Mouse (Mus musculus) embryo, embryonic 11 days (tissue): ENCODE measurements around the gene Fancd2os.

Experiments used
- DNase-seq: peaks from one replicate; pipeline ENCODE4 v3.0.0-alpha.2; 2015

The Fancd2os gene

DNA sequence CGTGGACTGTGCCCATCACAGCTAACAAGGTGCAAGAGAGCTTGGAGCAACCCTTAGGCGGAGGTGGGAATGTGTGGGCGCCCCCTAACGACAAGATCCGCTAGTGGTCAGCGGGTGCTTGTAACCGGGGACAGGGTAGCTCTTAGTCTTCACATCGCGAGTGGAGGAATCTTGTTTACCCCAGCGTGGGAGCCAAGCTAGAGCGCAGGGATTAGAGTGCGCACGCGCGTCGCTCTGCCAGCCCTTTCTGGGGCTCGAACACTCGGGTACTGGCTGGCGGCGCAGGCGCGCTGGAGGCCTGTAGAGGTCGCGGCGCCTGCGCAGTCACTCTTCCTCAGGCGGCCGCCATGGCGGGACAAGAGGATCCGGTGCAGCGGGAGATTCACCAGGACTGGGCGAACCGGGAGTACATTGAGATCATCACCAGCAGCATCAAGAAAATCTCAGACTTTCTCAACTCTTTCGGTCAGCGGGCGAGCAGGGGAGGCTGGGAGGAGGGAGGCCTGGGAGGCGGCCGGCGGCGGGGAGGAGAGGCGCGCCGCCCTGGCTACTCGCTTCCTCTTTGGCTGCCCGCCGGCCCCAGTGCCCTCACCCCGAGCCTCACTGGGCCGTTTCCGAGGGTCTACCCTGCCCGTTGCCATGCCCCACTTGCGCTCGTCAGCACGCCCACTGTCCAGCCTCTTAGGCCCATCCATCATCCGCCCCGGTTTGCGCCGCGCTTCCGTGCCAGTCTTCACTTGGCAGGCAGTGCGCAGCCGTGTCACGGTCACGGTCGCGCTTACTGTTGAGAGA is 4.1 kb upstream of the Fancd2os start, which contains the start of gene Brk1:
TSS of gene Brk1 (plus strand) at position 341 of the 792 bp plus-strand sequence.
- DNase-seq: peak; percentile 92

DNA sequence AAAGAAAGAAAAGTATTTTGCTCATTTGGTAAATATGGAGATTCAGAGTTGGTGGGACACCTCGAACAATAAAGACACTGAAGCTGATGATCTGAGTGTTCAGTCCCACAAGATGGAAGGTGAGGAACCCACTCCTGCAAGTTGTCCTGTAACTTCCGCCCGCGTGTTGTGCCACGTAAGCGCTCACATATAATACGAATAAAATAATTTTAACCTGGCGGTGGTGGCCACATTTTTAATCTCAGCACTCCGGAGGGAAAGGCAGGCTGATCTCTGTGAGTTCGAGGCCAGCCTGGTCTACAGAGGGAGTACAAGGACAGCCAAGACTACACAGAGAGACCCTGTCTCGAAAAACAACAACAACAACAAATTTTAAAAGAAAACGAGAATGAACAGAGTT is 3.5 kb upstream of the Fancd2os start:
- DNase-seq: peak; percentile 31

DNA sequence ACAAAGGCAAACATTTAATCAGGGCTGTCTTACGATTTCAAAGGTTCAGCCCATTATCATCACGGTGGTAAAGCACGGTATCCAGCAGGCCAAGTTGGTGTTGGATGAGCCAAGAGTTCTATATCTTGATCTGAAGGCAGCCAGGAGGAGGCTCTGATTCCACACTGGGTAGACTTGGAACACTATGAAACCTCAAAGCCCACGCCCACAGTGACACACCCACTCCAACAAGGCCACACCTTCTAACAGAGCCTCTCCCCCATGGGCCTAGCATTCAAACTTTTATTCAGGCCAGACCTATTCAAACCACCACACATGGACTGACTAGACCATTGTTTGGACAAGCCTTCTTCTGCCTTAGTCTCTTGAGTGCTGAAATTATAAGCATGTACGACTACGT is 2.3 kb upstream of the Fancd2os start:
- no peak for DNase-seq

DNA sequence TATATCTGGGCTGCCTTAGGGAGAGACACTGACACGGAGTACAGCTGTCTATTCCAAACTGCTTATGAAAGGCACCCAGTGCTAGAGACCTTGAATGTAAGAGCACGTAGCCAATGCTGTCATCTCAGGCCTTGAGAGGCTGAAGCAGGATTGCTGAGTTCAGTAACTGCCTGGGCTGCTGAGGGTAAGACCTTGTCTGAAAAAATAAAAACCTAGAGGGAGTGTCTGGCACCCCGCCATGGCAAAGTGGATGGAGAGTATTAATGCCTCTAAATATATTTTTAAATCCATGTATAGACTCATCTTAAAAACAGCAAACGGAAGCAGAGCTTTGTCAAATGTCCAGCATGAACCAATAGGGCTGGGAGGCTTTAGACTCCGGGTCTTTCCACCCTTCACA is 682 bp downstream of the Fancd2os start:
- DNase-seq: no peak

DNA sequence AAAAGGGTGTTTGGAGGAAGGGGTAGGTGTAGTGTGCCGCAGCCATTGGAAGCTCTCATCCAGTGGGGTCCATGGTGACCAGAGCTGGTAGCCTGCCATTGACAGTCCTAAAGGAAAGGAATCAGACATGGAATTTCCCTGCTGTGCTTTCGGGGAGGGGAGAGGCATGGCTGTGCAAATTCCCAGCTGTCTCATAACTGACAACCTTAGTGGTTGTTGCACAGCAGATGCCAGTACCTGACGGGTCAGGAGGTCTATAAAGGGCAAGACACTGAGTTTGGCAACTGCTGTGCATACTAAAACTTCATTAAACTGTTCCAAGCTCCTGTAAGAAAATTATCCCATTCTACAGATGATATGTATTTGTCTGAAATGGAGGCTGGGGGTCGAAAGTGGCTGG is 2.6 kb downstream of the Fancd2os start:
- no peak for DNase-seq

DNA sequence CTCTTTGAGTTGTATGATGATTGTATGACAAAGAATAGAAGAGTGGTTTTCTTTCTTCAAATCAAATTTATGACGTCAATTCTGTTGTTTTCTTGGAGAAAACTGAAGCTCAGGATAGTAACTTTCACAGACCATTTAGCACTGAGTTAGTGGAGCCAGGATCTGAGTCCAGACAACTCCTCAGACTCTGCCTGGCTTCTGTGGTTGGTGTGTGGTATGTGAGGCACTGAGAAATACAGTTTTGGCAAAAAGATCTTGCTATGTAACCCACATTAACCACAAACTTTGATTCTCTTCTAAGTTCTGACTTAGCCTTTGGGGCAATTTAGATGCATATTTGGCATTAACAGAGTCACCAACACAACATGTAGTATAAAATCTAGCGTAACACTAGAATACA is 7.9 kb downstream of the Fancd2os start:
- no peak for DNase-seq

DNA sequence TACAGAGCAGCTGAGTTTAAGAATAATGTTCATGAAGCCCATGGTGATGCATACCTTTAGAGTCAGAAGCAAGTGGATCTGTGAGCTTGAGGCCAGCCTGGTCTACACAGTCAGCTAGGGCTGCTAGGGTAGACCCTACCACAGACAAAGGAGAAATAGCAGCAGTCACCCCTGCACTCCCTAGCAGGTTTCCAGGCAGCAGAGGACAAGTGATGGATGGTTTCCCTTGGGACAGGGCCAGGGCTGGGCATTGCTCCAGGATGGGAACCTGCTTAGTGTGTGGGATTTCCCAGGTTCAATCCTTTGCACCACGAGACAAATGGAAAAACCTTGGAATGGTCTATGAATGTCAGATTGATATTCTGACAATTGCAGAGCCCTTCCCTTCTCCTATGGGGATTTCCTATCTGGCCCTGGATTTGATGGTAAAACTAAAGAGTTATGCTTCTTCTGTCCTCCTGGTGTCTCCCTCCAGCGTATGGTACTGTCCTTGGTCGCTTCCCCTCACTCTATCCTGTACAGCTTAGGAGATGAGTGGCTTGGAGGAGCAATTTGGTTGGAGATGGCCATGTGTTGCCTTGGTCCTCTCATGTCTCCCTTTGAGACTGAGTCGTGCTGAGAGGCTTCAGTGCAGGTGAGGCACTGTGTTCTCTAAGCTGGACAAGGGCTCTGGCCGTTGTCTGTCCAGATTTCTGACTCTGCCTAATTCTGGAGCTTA is 13.9 kb downstream of the Fancd2os start:
- no peak for DNase-seq

DNA sequence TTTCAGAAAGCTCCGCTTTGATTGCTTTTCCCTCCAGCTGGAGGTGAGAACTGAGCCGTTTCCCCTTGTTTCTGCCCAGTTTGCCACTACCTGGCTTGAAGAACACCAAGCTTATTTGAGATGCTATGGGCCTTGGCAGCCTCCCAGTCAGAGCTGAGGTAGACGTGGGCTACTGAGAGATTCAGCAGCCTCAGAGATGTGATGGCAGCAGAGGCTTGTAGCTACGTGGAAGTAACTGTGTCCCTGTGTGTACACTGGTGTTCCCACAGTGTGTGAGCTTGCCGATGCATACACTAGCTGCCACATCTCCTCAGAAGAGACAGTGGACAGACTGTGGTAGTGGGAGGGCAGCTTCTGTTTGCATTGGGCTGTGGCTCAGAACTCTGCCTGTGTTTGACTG is 15.4 kb downstream of the Fancd2os start:
- no peak for DNase-seq

DNA sequence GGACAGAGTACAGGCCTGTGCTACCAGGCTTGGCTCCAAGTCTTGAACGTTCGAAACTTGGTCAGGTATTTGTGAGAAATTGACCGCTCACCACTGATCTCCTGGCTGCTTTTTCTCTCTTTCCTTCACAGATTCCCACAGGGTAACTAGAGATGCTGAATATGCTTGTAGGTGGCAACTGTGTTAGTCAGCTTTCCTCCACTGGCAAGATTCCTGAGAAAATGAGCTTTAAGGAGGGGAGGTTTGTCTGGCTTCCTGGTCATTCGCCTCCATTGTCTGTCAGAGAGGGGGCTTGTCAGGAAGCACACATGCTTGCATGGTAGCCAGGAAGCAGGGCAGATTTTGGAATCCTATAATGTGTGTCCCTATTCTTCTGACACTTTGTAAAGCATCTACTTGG is 17.5 kb downstream of the Fancd2os start:
- DNase-seq: no peak

DNA sequence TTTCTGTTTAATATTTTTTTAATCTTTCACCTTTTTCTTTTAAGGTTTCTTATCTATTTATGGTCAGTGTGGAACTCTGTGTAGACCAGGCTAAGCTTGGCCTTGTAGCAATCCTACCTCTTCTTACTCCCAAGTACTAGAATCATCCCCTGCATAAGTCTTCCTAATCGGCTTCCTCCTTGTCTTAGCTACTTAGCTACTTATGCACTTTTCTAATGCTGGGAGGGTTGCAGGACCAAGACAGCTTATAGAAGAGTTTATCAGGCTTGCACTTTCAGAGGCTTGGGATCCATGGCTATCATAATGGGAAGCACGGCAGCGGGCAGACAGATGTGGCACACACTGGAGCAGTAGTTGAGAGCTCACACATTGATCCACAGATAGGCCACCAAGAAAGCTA is 21.2 kb downstream of the Fancd2os start:
- DNase-seq: no peak

DNA sequence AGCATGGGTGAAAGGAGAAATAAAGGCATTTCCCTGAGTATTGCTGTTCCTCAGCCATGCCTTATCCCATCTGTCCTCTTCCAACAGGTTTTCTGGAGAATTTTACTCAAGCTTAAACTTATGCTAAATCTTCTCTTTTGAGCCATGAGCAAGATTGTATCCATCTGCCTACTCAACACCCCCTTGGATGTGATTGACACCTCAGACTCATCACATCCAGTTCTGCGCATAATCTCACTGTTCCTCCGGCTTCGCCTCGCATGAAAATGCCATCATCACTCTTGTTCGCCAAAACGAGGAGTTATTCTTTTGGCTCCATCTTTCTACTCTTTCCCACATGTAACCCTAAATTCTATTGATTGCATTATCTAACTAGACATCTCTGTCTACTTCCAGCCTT is 24.5 kb downstream of the Fancd2os start:
- DNase-seq: no peak

DNA sequence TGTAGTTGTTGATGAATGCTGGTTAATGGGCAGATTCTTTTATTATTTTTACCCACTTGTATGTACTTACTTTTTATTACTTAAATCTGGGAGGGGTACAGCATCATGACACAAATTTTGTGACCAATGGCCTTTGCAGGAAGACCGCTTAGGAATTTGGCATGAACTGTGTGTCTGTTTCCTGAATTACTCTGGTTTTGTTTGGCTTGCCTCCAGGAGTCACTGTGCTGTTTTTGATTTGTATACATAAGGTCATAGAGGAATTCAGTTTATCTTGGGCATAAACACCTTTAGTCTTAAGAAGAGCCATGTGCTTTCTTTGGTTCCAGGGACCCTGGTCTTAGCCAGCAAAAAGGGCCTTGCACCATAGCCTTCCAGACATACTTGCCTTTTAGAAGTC is 36.0 kb downstream of the Fancd2os start:
- DNase-seq: no peak

DNA sequence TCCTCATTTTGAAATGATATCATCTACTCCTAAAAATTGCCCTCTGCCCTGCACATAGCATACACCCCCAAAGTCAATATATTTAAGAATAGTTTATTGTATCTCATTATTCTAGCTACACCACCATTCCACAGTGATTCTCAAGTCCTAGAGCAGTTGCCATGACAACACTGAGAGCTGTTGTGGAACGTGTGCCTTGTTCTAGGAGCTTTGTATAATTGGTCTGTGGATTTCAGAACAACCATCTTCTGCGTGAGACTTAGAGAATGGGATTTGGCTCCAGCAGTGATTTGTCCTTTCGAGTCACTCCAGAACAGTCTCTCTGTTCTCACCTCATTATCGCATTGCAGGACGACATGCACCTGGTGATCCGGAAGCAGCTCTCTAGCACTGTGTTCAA is 40.8 kb downstream of the Fancd2os start:
- no peak for DNase-seq
